Mouse (Mus musculus) limb, embryonic 11.5 days (tissue): ENCODE data around the gene Smyd3. TPM values are rescaled to one million over a fixed set of nuclear protein-coding genes. Genes with fewer than 3 reads are reported as not detected.

ENCODE experiments used
- ATAC-seq: fragments of 200-750 bp; cut with Nextera tagmentation; 2 replicates; pipeline ENCODE4 v1.8.0; 2017; ENCODE audit warnings: low read depth; ENCODE audit not compliant: insufficient number of reproducible peaks, low FRiP score, low TSS enrichment
- DNase-seq: peaks from one replicate; pipeline ENCODE4 v3.0.0-alpha.2; 2015; ENCODE audit warnings: low spot score
- H3K27ac ChIP-seq: fragments of 300-500 bp; sonication (generic); replicated peaks from 2 replicates; pipeline ENCODE4 v1.5.1; 2014; ENCODE audit warnings: low read depth, mild to moderate bottlenecking, low read length
- H3K27me3 ChIP-seq: fragments of 300-500 bp; sonication (generic); 2 replicates; pipeline ENCODE4 v1.6.1; 2014; ENCODE audit warnings: mild to moderate bottlenecking, low read length, mixed read lengths; ENCODE audit not compliant: control insufficient read depth, insufficient read depth
- H3K36me3 ChIP-seq: fragments of 300-500 bp; sonication (generic); 2 replicates; pipeline ENCODE4 v1.6.1; 2014; ENCODE audit warnings: mild to moderate bottlenecking, low read length, moderate library complexity, mixed read lengths; ENCODE audit not compliant: control insufficient read depth, insufficient read depth
- H3K4me1 ChIP-seq: fragments of 300-500 bp; sonication (generic); 2 replicates; pipeline ENCODE4 v1.6.1; 2014; ENCODE audit warnings: low read length, mixed read lengths; ENCODE audit not compliant: control insufficient read depth, insufficient read depth
- H3K4me2 ChIP-seq: fragments of 300-500 bp; sonication (generic); 2 replicates; pipeline ENCODE4 v1.6.1; 2014; ENCODE audit warnings: low read depth, mild to moderate bottlenecking, moderate library complexity; ENCODE audit not compliant: severe bottlenecking
- H3K4me3 ChIP-seq: fragments of 300-500 bp; sonication (generic); 2 replicates; pipeline ENCODE4 v1.5.1; 2014; ENCODE audit warnings: low read depth, low read length
- H3K9ac ChIP-seq: fragments of 300-500 bp; sonication (generic); 2 replicates; pipeline ENCODE4 v1.6.1; 2014; ENCODE audit warnings: mild to moderate bottlenecking, low read length
- H3K9me3 ChIP-seq: fragments of 300-500 bp; sonication (generic); 2 replicates; pipeline ENCODE4 v1.6.1; 2016; ENCODE audit warnings: low read length; ENCODE audit not compliant: control insufficient read depth
- WGBS: fragments of 180-500 bp; shearing (Covaris S2); extraction: QIAGEN DNeasy Blood & Tissue Kit; methylation state at CpG from one replicate; pipeline ENCODE4 v1.1.7; 2014; 5-methylcytosine and 5-hydroxymethylcytosine counted together
- polyA plus RNA-seq: library from polyadenylated mRNA; unstranded; fragments of >200 nt; fragmentation: Nextera tagmentation; extraction: Ambion mirVana; gene quantifications from 2 replicates; pipeline ENCODE4 v1.2.1, GENCODE M21; 2014

The Smyd3 gene
- polyA plus RNA-seq, 1 experiment from 2014 or later = 25.6 TPM

- 86% methylated on average over 5 of the region's 5 CpGs for WGBS
- H3K4me3 ChIP-seq = no peak overlapping the region
- DNase-seq (no peak), ATAC-seq (no peak)
- H3K36me3 ChIP-seq = no peaks in the 10 kb centered on the region
- H3K9me3 ChIP-seq = no peaks in the 10 kb centered on the region
- H3K9ac ChIP-seq = no peak overlapping the region
- no peaks in the 10 kb centered on the region for H3K4me1 ChIP-seq
- H3K27me3 ChIP-seq = no peaks in the 10 kb centered on the region
- H3K4me2 ChIP-seq = no peak overlapping the region
- no peak overlapping the region for H3K27ac ChIP-seq
These were observed 35.5 kb upstream of the Smyd3 start for GRCm38 (mm10) chr1:179553197-179553948.

GRCm38 (mm10) chr1:179552751-179553150 is 34.9 kb upstream of the Smyd3 start:
- no peak overlapping the region for H3K4me3 ChIP-seq
- no peaks in the 10 kb centered on the region for H3K9me3 ChIP-seq
- ATAC-seq (no peak), DNase-seq (no peak)
- H3K4me2 ChIP-seq = no peak overlapping the region
- no peak overlapping the region for H3K9ac ChIP-seq
- 59% methylated on average over 7 of the region's 7 CpGs for WGBS
- H3K36me3 ChIP-seq = no peaks in the 10 kb centered on the region
- H3K27ac ChIP-seq = no peak overlapping the region
- no peaks in the 10 kb centered on the region for H3K4me1 ChIP-seq
- H3K27me3 ChIP-seq = no peaks in the 10 kb centered on the region

GRCm38 (mm10) chr1:179551921-179552320 is 34.1 kb upstream of the Smyd3 start:
- Histone ChIP-seq H3K4me1 (peaks cover 5% of the 10 kb centered on the region; the same call in 1 of the 2 replicates), H3K27me3 (no peaks in the 10 kb centered on the region), H3K9ac (no peak overlapping the region), H3K4me3 (no peak overlapping the region), H3K27ac (no peak overlapping the region), H3K36me3 (no peaks in the 10 kb centered on the region), H3K4me2 (no peak overlapping the region), H3K9me3 (no peaks in the 10 kb centered on the region)
- DNase-seq (no peak), ATAC-seq (no peak)
- WGBS = 85% methylated on average over 4 of the region's 4 CpGs

GRCm38 (mm10) chr1:179551336-179551735 is 33.5 kb upstream of the Smyd3 start:
- no peak for DNase-seq
- H3K9me3 ChIP-seq = no peaks in the 10 kb centered on the region
- H3K9ac ChIP-seq = no peak overlapping the region
- no peak for ATAC-seq
- no peak overlapping the region for H3K27ac ChIP-seq
- no peak overlapping the region for H3K4me2 ChIP-seq
- no peaks in the 10 kb centered on the region for H3K36me3 ChIP-seq
- H3K4me1 ChIP-seq = peaks cover 5% of the 10 kb centered on the region; the same call in 1 of the 2 replicates
- H3K27me3 ChIP-seq = no peaks in the 10 kb centered on the region
- WGBS = 87% methylated on average over 3 of the region's 3 CpGs
- H3K4me3 ChIP-seq = no peak overlapping the region

GRCm38 (mm10) chr1:179548996-179549752 is 31.3 kb upstream of the Smyd3 start:
- H3K9ac ChIP-seq = no peak overlapping the region
- DNase-seq = no peak
- H3K4me2 ChIP-seq = no peak overlapping the region
- H3K36me3 ChIP-seq = no peaks in the 10 kb centered on the region
- H3K27ac ChIP-seq = no peak overlapping the region
- H3K9me3 ChIP-seq = no peaks in the 10 kb centered on the region
- H3K27me3 ChIP-seq = no peaks in the 10 kb centered on the region
- peaks cover 5% of the 10 kb centered on the region; the same call in 1 of the 2 replicates for H3K4me1 ChIP-seq
- 94% methylated on average over 5 of the region's 5 CpGs for WGBS
- ATAC-seq = no peak
- no peak overlapping the region for H3K4me3 ChIP-seq

- H3K9ac ChIP-seq = no peak overlapping the region
- H3K9me3 ChIP-seq = no peaks in the 10 kb centered on the region
- WGBS = 80% methylated on average over 11 of the region's 11 CpGs
- H3K4me2 ChIP-seq = no peak overlapping the region
- H3K27me3 ChIP-seq = no peaks in the 10 kb centered on the region
- no peak overlapping the region for H3K4me3 ChIP-seq
- DNase-seq = no peak
- ATAC-seq = no peak
- no peak overlapping the region for H3K27ac ChIP-seq
- H3K4me1 ChIP-seq = peaks cover 5% of the 10 kb centered on the region; the same call in 1 of the 2 replicates
- no peaks in the 10 kb centered on the region for H3K36me3 ChIP-seq
These were observed 30.4 kb upstream of the Smyd3 start for GRCm38 (mm10) chr1:179548220-179548619.

GRCm38 (mm10) chr1:179547176-179547575 is 29.3 kb upstream of the Smyd3 start:
- DNase-seq (no peak), ATAC-seq (no peak)
- 0 out of 2 replicates have a peak overlapping the region, but pooled peaks have one; percentile 27 for H3K9ac ChIP-seq

GRCm38 (mm10) chr1:179546551-179546917 is 28.7 kb upstream of the Smyd3 start:
- Histone ChIP-seq H3K4me3 (peak overlapping the region; percentile 76), H3K36me3 (no peaks in the 10 kb centered on the region), H3K9me3 (no peaks in the 10 kb centered on the region), H3K27me3 (no peaks in the 10 kb centered on the region), H3K9ac (peak overlapping the region; percentile 72), H3K4me1 (peaks cover 5% of the 10 kb centered on the region; the same call in 1 of the 2 replicates), H3K27ac (peak overlapping the region; percentile 86), H3K4me2 (peak overlapping the region; percentile 57)
- WGBS = under 1% methylated on average over 33 of the region's 44 CpGs
- peak; percentile 88 for ATAC-seq
- DNase-seq = no peak

More at GRCm38 (mm10) chr1:179547176-179547575, 29.3 kb upstream of the Smyd3 start:
- 23% methylated on average over 5 of the region's 5 CpGs for WGBS
- Histone ChIP-seq H3K9me3 (no peaks in the 10 kb centered on the region), H3K4me3 (peak overlapping the region; percentile 76), H3K27me3 (no peaks in the 10 kb centered on the region), H3K4me2 (peak overlapping the region; percentile 57), H3K27ac (peak overlapping the region; percentile 8; the same call in 1 of the 2 replicates), H3K36me3 (no peaks in the 10 kb centered on the region), H3K4me1 (peaks cover 5% of the 10 kb centered on the region; the same call in 1 of the 2 replicates)
